Mouse (Mus musculus) limb, embryonic 14.5 days (tissue): Measurements from ENCODE around the gene Prdm15. TPM values are rescaled to one million over a fixed set of nuclear protein-coding genes. Genes with fewer than 3 reads are reported as not detected.

ENCODE experiments used
- ATAC-seq: fragments of 200-750 bp; cut with Nextera tagmentation; 2 replicates; pipeline ENCODE4 v1.8.0; 2017; ENCODE audit warnings: low read depth, moderate number of reproducible peaks, moderate TSS enrichment; ENCODE audit not compliant: low FRiP score
- DNase-seq: peaks from one replicate; pipeline ENCODE4 v3.0.0-alpha.2; 2015; ENCODE audit warnings: low spot score
- H3K27ac ChIP-seq: fragments of 300-500 bp; sonication (generic); replicated peaks from 2 replicates; pipeline ENCODE4 v1.5.1; 2014; ENCODE audit warnings: low read depth, mild to moderate bottlenecking, low read length, moderate library complexity, mixed read lengths
- H3K27me3 ChIP-seq: fragments of 300-500 bp; sonication (generic); 2 replicates; pipeline ENCODE4 v1.6.1; 2014; ENCODE audit warnings: low read length, mixed read lengths; ENCODE audit not compliant: control insufficient read depth, insufficient read depth
- H3K36me3 ChIP-seq: fragments of 300-500 bp; sonication (generic); 2 replicates; pipeline ENCODE4 v1.6.1; 2014; ENCODE audit warnings: mild to moderate bottlenecking, low read length, moderate library complexity, mixed read lengths; ENCODE audit not compliant: control insufficient read depth, insufficient read depth
- H3K4me1 ChIP-seq: fragments of 300-500 bp; sonication (generic); 2 replicates; pipeline ENCODE4 v1.6.1; 2014; ENCODE audit warnings: antibody characterized with exemption, low read length, mixed read lengths; ENCODE audit not compliant: control insufficient read depth, insufficient read depth
- H3K4me2 ChIP-seq: fragments of 300-500 bp; sonication (generic); replicated peaks from 2 replicates; pipeline ENCODE4 v1.6.1; 2014; ENCODE audit warnings: low read depth, mild to moderate bottlenecking, low read length, moderate library complexity; ENCODE audit not compliant: severe bottlenecking
- H3K4me3 ChIP-seq: fragments of 300-500 bp; sonication (generic); replicated peaks from 2 replicates; pipeline ENCODE4 v1.5.1; 2014; ENCODE audit warnings: low read length
- H3K9ac ChIP-seq: fragments of 300-500 bp; sonication (generic); 2 replicates; pipeline ENCODE4 v1.6.1; 2014; ENCODE audit warnings: mild to moderate bottlenecking, low read depth, low read length, moderate library complexity; ENCODE audit not compliant: severe bottlenecking
- H3K9me3 ChIP-seq: fragments of 300-500 bp; sonication (generic); 2 replicates; pipeline ENCODE4 v1.6.1; 2016; ENCODE audit warnings: low read length; ENCODE audit not compliant: control insufficient read depth
- POLR2A ChIP-seq: fragments of 200-500 bp; IDR thresholded peaks from 2 replicates; pipeline ENCODE4 v1.8.0; 2012; ENCODE audit warnings: inconsistent platforms, mild to moderate bottlenecking, moderate library complexity, borderline replicate concordance; ENCODE audit not compliant: insufficient read depth, insufficient read length; ENCODE audit errors: extremely low read depth
- WGBS: fragments of 180-500 bp; shearing (Covaris S2); extraction: QIAGEN DNeasy Blood & Tissue Kit; methylation state at CpG from one replicate; pipeline ENCODE4 v1.1.7; 2014; 5-methylcytosine and 5-hydroxymethylcytosine counted together
- polyA plus RNA-seq, 2 experiments: library from polyadenylated mRNA; depleted of rRNA in 1 of 2; stranded (reverse) in 1 of 2; unstranded in 1 of 2; fragments of >200 nt; fragmentation: Nextera tagmentation in 1 of 2; extraction: Ambion mirVana in 1 of 2; gene quantifications; 2 replicates each; pipeline versions ENCODE4 v1.2.1 to v1.2.3; 2012 to 2014

Gene Prdm15
- polyA plus RNA-seq, 2 experiments: 9.7 to 19.5 TPM

DNA sequence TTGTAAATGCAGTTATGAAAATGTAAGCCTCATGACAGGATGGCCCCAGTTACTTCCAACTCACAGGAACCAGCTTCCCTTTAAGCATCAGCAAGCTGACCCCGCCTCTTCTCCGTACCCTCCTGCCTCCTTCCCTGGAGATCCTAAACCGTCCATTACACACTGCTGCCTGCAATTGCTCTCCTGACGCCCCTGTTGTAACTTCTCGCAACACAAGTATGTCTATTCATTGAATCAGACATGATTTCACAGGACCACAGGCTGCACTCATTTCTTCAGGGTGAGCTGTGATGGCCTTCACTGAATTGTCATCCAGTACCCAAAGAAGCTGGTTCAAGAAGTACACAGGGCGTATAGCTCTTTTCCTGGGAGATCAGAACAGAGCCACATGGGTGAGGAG is 2.8 kb downstream of the Prdm15 start:
- ATAC-seq: no peak
- Histone ChIP-seq H3K27me3 (no peaks in the 10 kb centered on the region), H3K4me3 (no peak overlapping the region), H3K4me1 (peaks cover 11% of the 10 kb centered on the region), H3K4me2 (no peak overlapping the region), H3K9ac (no peak overlapping the region), H3K36me3 (peaks cover 10% of the 10 kb centered on the region; the same call in 1 of the 2 replicates), H3K9me3 (no peaks in the 10 kb centered on the region), H3K27ac (no peak overlapping the region)
- 79% methylated on average over 6 of the region's 6 CpGs for WGBS
- DNase-seq: no peak
- no peak for TF ChIP-seq POLR2A

GRCm38 (mm10) chr16:97844967-97845937 is 6.4 kb downstream of the Prdm15 start:
- Histone ChIP-seq H3K27me3 (no peaks in the 10 kb centered on the region), H3K9ac (no peak overlapping the region), H3K36me3 (peaks cover 16% of the 10 kb centered on the region; the same call in 1 of the 2 replicates), H3K27ac (no peak overlapping the region), H3K9me3 (no peaks in the 10 kb centered on the region), H3K4me2 (no peak overlapping the region), H3K4me1 (peaks cover 10% of the 10 kb centered on the region), H3K4me3 (no peak overlapping the region)
- ATAC-seq (no peak), DNase-seq (no peak)
- no peak for TF ChIP-seq POLR2A
- WGBS: 86% methylated on average over 12 of the region's 12 CpGs

- no peaks in the 10 kb centered on the region for H3K27me3 ChIP-seq
- no peak overlapping the region for H3K4me2 ChIP-seq
- DNase-seq: no peak
- 86% methylated on average over 3 of the region's 3 CpGs for WGBS
- H3K36me3 ChIP-seq: peaks cover 84% of the 10 kb centered on the region
- TF ChIP-seq POLR2A: no peak
- H3K4me3 ChIP-seq: no peak overlapping the region
- H3K27ac ChIP-seq: no peak overlapping the region
- no peaks in the 10 kb centered on the region for H3K4me1 ChIP-seq
- H3K9me3 ChIP-seq: no peaks in the 10 kb centered on the region
- no peak for ATAC-seq
- no peak overlapping the region for H3K9ac ChIP-seq
Observed at GRCm38 (mm10) chr16:97832154-97832553, 19.5 kb downstream of the Prdm15 start.

- Histone ChIP-seq H3K4me1 (no peaks in the 10 kb centered on the region), H3K4me3 (no peak overlapping the region), H3K9ac (no peak overlapping the region), H3K9me3 (no peaks in the 10 kb centered on the region), H3K27me3 (no peaks in the 10 kb centered on the region), H3K4me2 (no peak overlapping the region), H3K27ac (no peak overlapping the region), H3K36me3 (peaks cover 72% of the 10 kb centered on the region)
- ATAC-seq (no peak), DNase-seq (no peak)
- TF ChIP-seq POLR2A: no peak
- 96% methylated on average over 1 of the region's 1 CpGs for WGBS
Observed at GRCm38 (mm10) chr16:97828207-97828606, 23.4 kb downstream of the Prdm15 start.

- no peaks in the 10 kb centered on the region for H3K27me3 ChIP-seq
- no peak overlapping the region for H3K9ac ChIP-seq
- H3K4me2 ChIP-seq: no peak overlapping the region
- peaks cover 67% of the 10 kb centered on the region for H3K36me3 ChIP-seq
- no peak for ATAC-seq
- H3K4me3 ChIP-seq: no peak overlapping the region
- no peaks in the 10 kb centered on the region for H3K4me1 ChIP-seq
- H3K9me3 ChIP-seq: no peaks in the 10 kb centered on the region
- TF ChIP-seq POLR2A: no peak
- H3K27ac ChIP-seq: no peak overlapping the region
- no peak for DNase-seq
- 92% methylated on average over 6 of the region's 6 CpGs for WGBS
Observed at GRCm38 (mm10) chr16:97823311-97824007, 28.2 kb downstream of the Prdm15 start.
